Mouse (Mus musculus): ENCODE results near the gene Celsr1. TPM values are rescaled to one million over a fixed set of nuclear protein-coding genes. Genes with fewer than 3 reads are reported as not detected.

The Celsr1 gene
- total RNA-seq, 1 experiment from 2014 or later, result 0.76 TPM

DNA sequence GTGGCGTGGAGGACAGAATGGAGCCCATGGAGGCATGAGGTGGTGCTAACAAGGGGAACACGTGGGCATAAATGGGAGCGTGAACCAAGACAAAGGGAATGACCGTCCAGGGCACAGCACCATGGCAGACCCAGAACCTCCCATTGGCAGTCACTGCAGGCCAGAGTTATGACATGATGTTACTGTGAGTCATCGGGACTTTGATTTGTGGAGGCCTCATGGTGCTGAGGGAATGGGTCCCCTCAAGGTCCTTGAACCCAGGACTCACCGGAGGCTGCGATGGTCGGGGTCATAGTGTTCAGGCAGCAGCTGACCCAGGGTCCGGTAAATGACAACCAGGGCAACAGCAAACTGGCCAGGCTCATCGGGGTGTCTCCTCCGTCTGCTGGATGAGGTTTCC is 111.7 kb downstream of the Celsr1 start:
- ATAC-seq (replicated peaks; ENCODE audit: insufficient number of reproducible peaks, low FRiP score, low TSS enrichment, poor library complexity, severe bottlenecking), result no peak

DNA sequence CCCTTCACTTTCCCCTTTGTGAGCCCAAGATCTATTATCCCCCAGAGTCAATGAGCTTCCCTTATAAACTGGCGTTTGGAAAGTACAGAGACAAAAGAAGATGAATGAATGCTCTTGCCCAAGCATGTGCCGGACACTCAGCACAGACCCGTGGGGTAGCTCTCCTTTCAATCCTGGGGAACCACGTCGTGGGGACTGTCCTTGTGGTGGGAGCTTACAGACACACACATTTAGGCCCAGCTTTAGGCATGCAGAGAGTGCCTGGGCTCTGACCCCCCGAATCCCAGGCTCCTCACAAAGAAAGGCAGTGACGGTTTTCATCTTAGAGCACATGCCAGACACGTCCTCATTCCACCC is 113.7 kb downstream of the Celsr1 start:
- ATAC-seq (replicated peaks; ENCODE audit: insufficient number of reproducible peaks, low FRiP score, low TSS enrichment, poor library complexity, severe bottlenecking), result no peak

DNA sequence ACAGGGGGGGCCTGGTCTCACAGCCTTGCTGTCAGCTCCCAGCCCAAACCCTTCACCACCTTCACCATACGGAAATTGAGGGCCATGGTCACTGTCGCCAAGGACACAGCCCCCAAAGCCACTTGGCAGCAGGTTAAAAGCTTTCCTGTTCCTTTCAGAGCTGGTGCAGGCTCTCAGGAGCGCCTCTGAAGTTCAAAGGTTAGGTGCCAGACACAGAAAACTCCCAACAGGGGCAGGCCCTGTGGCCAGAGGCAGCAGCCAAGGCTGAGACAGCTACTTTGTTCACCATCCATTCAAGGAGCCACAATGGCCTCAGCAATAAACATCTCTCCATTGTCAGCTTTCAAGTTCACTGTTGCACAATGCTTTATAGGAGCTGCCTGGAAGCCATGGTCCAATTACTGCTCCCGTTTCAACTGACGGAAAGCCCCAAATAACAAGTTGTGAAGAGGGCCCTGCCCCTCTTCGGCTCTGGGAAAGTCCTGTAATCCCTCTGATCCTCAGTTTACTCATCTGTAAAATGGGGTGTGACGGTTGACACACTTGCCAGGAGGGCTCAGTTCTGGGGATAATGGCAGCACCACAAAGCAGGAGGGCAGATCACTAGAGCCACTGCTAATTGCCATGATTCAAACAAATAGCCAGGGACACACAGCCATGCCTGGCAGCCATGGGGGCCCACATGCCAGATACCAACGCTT is 114.2 kb downstream of the Celsr1 start:
- ATAC-seq (replicated peaks; ENCODE audit: insufficient number of reproducible peaks, low FRiP score, low TSS enrichment, poor library complexity, severe bottlenecking), result no peak

DNA sequence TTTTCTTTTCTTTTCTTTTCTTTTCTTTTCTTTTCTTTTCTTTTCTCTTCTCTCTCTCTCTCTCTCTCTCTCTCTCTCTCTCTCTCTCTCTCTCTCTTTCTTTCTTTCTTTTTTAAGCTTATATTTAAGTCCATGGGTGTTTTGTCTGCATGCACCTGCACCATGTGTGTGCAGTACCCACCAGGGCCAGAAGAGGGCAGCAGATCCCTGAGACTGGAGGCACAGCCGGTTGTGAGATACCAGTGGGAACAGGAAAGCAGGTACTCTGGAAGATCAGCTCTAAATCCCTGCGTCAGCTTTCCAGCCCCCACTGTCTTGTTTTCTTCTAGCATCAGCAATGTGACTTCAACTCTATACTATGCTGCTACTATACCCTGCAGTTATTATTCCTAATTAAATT is 120.0 kb downstream of the Celsr1 start:
- ATAC-seq (replicated peaks; ENCODE audit: insufficient number of reproducible peaks, low FRiP score, low TSS enrichment, poor library complexity, severe bottlenecking), result no peak

DNA sequence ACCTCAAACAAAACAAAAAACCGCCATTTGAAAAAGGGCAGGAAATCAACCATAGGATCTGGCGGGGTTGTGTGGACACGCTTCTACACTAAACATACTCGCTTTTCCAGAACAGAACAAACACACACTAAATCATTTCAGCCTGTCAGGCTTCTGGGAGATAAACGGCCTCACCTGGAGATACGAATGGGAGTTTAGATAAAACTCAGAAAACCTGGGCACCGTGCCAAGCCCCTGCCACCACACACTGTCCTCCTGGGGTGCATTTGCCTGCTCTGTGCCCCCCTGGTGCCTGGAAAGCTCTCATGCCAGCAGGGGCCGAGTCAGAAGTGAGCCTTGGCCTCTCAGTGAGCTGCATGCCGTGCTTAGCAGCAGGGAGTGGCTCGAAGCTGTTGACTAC is 123.6 kb downstream of the Celsr1 start:
- ATAC-seq (replicated peaks; ENCODE audit: insufficient number of reproducible peaks, low FRiP score, low TSS enrichment, poor library complexity, severe bottlenecking), result no peak

DNA sequence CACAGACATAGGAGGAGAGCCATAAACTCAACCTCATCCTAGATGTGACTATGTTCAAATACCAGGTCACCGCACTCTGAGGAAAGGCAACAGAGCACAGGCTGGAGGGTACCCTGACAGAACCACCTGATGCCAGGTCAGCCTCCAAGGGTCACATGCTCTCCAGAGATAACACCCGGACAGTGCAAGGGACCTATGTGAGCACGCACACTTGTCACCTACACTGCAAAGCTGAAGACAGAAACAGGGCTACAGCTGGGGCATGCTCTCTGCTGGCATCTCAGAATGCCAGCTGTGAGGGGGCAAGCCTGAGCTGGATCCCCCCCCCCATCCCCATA is 124.1 kb downstream of the Celsr1 start:
- ATAC-seq (replicated peaks; ENCODE audit: insufficient number of reproducible peaks, low FRiP score, low TSS enrichment, poor library complexity, severe bottlenecking), result no peak

DNA sequence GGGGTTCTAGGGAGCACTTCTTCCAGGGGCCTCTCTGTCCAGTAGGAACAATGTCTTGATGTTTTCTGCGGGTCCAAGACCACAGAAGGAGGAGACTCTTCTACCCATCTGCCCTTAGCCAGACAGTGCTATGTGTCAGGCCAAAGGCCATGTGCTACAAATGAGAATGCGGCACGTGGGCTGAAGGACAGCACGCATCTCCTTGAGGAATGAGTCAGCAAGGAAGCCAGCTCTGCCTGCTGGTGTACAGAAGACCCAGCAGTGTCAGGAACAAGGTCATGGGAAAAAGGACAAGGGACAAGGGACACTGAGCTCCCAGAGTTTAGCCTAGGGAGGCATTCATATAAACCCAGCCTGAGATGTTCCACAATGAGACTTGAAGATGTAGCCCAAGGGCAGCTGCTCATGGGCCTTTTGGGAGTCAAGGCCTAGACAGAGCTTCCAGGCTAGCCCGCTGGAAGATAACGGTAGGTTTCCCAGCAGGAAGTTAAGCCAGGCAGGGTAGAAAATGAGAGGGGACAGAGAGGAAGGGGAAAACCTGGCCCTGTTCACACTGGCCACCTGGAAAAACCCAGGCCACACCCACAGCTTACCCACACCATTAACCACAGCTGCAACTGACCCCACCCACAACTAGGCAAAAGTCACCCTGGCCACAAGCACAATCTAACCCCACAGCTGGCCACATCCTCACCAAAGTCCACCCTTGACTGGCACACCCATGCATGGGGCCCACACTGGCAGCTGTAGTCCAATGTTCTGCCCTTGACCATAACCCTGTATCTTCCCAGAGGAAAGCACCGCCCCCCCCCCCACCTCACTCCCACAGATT is 124.7 kb downstream of the Celsr1 start:
- ATAC-seq (replicated peaks; ENCODE audit: insufficient number of reproducible peaks, low FRiP score, low TSS enrichment, poor library complexity, severe bottlenecking), result peak; percentile 44

DNA sequence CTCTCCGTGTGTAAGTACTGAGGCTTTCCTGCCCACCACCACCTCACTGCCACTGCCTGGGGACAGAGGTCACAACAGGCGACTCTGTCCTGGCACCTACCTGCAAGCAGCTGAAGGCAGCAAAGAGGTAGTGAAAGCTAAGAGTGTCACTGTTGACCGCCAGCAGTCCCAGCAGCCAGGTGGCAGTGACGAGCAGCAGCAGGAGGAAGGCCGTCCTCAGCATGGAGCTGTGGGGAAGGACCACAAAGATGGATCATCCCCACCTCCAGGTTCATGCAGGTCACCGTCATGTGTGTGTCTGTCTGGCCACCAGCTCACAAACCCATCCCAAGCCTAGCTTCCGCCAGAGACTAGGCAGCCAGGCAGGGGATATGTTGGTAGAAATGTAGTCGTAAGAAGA is 129.8 kb downstream of the Celsr1 start:
- ATAC-seq (replicated peaks; ENCODE audit: insufficient number of reproducible peaks, low FRiP score, low TSS enrichment, poor library complexity, severe bottlenecking), result 0 out of 2 replicates have a peak, but pooled peaks have one; percentile 7

DNA sequence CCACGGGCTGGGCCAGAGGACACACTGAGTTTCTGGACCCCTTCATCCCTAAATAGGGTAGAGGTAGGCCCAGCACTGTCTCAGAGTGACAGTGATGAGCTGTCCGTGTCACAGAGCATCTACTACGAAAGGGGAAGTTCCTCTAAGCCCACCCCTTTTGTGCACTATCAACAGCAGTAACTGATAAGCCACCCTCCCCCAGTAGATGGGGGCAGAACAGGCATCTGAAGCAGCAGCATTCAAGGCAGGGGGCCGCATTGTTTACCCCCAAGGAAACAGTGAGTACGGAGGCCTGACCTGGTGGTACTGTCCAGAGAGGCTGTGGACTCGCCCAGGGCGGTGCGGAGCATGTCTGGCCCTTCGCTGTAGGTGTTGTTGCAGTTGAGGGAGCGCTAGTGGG is 131.1 kb downstream of the Celsr1 start:
- no peak for ATAC-seq (replicated peaks; ENCODE audit: insufficient number of reproducible peaks, low FRiP score, low TSS enrichment, poor library complexity, severe bottlenecking)

DNA sequence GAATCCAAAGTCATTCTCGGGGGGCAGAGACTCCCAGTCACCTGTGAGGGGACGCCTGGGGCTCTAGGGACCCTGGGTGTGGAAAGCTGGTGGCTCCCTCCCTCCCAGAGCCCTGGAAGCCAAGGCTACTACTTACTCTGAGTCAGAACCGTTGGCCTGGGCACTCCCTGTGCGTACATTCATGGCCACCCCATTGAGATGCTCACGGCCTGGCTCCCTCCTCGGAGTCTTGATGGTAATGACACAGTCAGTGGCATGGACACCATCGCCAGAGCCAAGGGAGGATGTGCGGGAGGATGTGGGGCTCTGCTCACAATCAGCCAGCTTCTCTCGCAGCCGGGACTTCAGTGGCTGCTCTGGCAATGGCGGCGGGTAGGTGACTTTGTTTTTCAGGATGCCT is 132.8 kb downstream of the Celsr1 start:
- no peak for ATAC-seq (replicated peaks; ENCODE audit: insufficient number of reproducible peaks, low FRiP score, low TSS enrichment, poor library complexity, severe bottlenecking)

DNA sequence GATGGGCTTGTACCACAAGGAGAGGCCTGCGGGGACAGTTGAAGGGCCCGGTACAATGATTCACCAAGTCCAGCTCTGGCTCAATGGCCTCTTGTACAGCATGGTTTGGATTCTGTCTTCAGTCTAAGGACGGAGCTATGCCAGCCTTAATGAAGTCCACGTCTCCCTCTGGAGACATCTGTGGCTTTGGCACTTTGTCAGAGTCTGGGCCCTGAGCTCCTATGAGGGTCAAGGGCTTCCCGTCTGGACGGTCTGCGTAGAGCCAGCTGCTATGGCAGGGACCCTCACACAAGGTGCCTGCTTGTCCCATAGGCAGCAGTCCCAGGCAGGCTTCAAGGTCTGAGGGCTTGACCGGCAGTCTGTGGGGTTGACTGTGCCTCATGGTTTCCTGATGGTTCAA is 133.3 kb downstream of the Celsr1 start:
- no peak for ATAC-seq (replicated peaks; ENCODE audit: insufficient number of reproducible peaks, low FRiP score, low TSS enrichment, poor library complexity, severe bottlenecking)

DNA sequence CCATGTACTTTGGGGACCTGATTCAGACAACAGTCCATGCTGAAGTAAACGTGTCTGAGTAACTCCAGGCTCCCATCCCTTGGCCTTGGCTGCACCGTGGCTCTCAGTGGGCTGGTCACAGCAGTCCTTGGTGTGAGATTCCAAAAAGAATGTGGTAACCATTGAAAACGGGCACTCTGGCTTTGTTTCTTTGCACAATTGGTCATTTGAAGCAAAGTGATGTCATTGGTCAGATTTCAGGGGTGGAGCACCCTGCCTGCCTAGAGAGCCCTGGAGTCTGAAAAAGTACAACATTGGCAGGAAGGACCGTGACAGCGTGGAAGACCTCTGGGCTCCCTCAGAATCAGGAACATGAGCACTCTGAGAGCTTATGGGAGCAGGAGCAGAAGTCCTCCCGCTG is 134.2 kb downstream of the Celsr1 start:
- no peak for ATAC-seq (replicated peaks; ENCODE audit: insufficient number of reproducible peaks, low FRiP score, low TSS enrichment, poor library complexity, severe bottlenecking)

DNA sequence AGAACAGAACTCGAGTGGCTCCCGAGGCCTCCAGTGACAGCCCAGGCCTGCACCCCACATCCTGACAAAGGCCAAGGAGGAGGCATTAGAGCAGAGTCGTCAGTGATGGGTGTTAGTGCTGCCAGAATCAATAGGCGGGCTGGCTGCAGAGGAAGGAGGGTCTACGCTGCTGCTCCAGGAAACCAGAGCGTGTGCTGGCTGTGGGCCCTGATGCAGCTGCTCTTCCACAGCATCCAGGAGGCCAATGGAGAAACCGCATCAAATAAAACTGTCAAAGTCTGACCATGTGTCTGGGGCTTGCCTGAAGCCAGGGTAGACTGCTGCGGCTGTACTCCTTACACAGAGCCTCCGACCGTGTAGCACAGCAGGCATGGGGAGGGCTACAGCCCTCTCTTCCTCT is 136.5 kb downstream of the Celsr1 start:
- ATAC-seq (replicated peaks; ENCODE audit: insufficient number of reproducible peaks, low FRiP score, low TSS enrichment, poor library complexity, severe bottlenecking), result no peak

DNA sequence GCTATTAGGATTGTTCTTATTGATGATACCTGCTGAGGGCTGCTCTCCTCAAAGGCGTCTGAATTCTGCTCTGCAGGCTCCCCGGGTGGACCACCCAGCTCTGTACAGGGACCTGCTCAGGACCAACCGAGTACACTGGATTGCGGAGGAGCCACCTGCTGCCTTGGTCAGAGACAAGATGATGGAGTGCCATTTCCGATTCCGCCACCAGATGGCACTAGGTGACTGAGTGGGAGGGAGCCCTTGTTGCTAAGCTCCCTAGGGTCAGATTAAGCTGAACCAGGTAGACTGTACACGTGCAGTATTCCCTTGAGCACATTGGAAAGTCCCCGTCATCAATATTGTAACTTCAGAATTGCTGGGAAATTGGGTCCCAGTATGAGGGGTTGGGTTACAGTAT is 137.3 kb downstream of the Celsr1 start:
- ATAC-seq (replicated peaks; ENCODE audit: insufficient number of reproducible peaks, low FRiP score, low TSS enrichment, poor library complexity, severe bottlenecking), result peak; percentile 61

DNA sequence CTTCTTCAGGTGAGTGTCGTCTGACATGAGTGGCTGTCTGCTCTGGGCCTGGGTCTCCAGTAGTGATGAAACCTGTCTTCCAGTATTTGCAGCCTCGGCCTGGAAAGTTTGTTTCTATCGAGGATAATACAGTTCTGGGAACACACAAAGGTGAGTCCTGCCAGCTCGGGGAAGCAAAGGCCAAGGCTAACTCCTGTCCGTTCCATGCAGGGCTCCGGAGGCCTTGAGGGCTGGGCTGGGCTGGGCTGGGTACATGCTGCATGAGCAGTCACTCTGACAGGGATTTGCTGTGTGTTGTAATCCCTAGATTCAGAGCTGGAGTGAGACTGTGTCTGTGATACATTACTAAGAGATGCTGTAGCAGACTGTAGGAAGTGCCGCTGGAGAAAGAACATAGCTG is 139.7 kb downstream of the Celsr1 start:
- no peak for ATAC-seq (replicated peaks; ENCODE audit: insufficient number of reproducible peaks, low FRiP score, low TSS enrichment, poor library complexity, severe bottlenecking)

DNA sequence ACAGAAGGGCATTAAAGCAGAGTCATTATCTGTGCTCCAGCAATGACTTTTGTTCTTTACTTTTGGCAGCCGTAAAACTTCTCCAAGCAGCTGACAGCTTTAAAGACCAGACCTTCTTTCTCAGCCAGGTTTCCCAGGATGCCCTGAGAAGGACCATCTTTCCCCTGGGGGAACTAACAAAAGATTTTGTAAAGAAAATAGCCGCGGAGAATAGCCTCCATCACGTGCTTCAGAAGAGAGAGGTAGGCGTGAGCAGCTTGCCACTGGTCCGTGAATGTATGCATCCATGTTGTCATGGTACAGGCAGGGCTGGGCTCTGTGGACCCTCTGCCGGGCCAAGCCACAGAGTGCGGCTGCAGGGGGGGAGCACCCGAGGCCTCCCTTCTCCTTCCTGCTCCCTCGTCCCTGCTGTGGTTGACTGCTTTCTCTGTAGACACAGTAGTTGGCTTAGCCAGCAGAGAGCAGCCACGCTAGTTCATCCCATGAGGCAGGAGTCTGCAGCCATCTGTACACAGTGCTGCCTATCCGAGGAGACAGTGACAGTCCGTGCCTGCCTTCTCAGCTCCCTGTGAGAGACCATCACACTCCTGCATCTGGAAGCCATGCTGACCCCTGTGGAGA is 141.0 kb downstream of the Celsr1 start:
- ATAC-seq (replicated peaks; ENCODE audit: insufficient number of reproducible peaks, low FRiP score, low TSS enrichment, poor library complexity, severe bottlenecking), result no peak; the same call in 1 of the 2 replicates

DNA sequence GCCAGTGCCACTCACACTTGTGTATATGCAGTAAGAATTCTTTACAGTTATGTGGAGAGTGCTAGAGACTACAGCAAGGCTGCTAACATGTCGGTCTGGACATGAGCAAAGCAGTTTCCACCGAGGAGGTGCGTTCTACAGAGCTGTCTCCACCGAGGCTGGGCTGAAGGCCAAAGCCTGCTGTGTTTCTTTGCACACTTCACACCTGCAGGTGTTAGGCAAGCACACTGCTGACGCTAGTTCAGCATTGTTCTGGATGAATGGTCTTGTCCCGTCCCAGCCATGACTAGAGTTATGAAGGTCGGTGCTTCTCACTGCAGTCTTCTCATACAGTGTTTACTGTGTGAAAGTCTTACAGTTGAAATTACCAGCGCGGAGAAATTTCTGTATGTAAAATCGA is 141.6 kb downstream of the Celsr1 start:
- no peak for ATAC-seq (replicated peaks; ENCODE audit: insufficient number of reproducible peaks, low FRiP score, low TSS enrichment, poor library complexity, severe bottlenecking)

DNA sequence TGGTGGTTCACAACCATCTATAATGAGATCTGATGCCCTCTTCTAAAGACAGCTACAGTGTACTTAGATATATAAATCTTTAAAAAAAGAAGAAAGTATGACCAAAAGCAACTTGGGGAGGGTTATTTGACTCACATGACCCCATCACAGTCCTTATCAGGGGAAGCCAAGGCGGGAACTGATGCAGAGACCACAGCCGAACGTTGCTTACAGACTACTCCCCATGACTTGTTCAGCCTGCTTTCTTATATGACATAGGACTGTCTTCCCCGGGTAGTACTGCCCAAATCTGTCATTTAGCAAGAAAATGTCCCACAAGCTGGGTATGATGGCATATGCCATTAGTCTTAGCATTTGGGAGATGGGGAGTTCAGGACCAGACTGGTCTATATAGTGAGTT is 144.3 kb downstream of the Celsr1 start:
- ATAC-seq (replicated peaks; ENCODE audit: insufficient number of reproducible peaks, low FRiP score, low TSS enrichment, poor library complexity, severe bottlenecking), result no peak

DNA sequence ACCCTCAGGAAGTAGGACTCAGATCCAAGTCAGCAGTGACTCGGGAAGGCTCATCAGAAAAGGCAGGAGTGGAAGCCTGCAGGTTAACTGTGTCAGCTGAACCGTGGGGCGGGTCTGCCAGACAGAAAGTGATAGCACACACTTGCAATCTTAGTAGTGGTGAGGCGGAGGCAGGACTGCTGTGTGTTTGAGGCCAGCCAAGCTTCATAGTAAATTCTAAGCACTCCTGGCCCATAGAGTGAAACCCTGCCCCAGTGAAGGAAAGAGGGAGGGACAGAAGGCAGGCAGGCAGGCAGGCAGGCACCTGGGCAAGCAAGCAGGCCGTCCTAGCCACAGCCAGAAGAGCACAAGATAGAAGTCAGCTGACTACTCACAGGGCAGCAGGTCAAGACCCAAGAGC is 148.0 kb downstream of the Celsr1 start:
- no peak for ATAC-seq (replicated peaks; ENCODE audit: insufficient number of reproducible peaks, low FRiP score, low TSS enrichment, poor library complexity, severe bottlenecking)

DNA sequence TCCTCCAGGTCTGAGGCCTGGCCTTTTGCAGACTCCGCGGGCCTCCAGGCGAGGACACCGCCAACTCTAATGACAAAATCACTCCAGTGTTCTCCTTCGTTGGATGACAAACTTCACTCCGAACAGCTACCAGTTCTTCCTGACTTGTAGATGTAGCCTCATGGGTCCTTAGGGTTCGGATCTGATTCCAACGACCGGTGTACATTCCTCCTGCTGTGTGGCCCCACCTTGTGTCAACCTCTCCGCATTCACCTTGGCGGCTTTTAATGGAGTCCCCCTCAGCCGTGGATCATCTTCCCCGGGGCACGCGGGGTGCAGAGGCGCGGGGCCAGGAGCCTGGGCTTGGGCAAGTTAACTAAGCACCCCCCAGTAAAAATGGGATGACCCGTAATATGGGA is 154.1 kb downstream of the Celsr1 start:
- ATAC-seq (replicated peaks; ENCODE audit: insufficient number of reproducible peaks, low FRiP score, low TSS enrichment, poor library complexity, severe bottlenecking), result no peak
